Mouse (Mus musculus) lung, embryonic 14.5 days (tissue): ENCODE data around the gene Fn1. TPM values are rescaled to one million over a fixed set of nuclear protein-coding genes. Genes with fewer than 3 reads are reported as not detected.

ENCODE experiments used
- ATAC-seq: fragments of 200-750 bp; cut with Nextera tagmentation; 2 replicates; pipeline ENCODE4 v1.8.0; 2017; ENCODE audit warnings: mild to moderate bottlenecking, moderate TSS enrichment, moderate library complexity; ENCODE audit not compliant: insufficient read depth
- DNase-seq: peaks from one replicate; pipeline ENCODE4 v3.0.0-alpha.2; 2015
- H3K27ac ChIP-seq: fragments of 300-500 bp; sonication (generic); 2 replicates; pipeline ENCODE4 v1.5.1; 2014; ENCODE audit warnings: low read depth, mild to moderate bottlenecking, moderate library complexity
- H3K27me3 ChIP-seq: fragments of 300-500 bp; sonication (generic); 2 replicates; pipeline ENCODE4 v1.6.1; 2014; ENCODE audit warnings: low read length, control low read depth; ENCODE audit not compliant: insufficient read depth
- H3K36me3 ChIP-seq: fragments of 300-500 bp; sonication (generic); 2 replicates; pipeline ENCODE4 v1.6.1; 2014; ENCODE audit warnings: control low read depth; ENCODE audit not compliant: insufficient read depth
- H3K4me1 ChIP-seq: fragments of 300-500 bp; sonication (generic); 2 replicates; pipeline ENCODE4 v1.6.1; 2014; ENCODE audit warnings: antibody characterized with exemption, control low read depth; ENCODE audit not compliant: insufficient read depth
- H3K4me2 ChIP-seq: fragments of 300-500 bp; sonication (generic); 2 replicates; pipeline ENCODE4 v1.6.1; 2014; ENCODE audit warnings: mild to moderate bottlenecking
- H3K4me3 ChIP-seq: fragments of 300-500 bp; sonication (generic); 2 replicates; pipeline ENCODE4 v1.5.1; 2014; ENCODE audit warnings: low read depth, low read length
- H3K9ac ChIP-seq: fragments of 300-500 bp; sonication (generic); 2 replicates; pipeline ENCODE4 v1.6.1; 2014
- H3K9me3 ChIP-seq: fragments of 300-500 bp; sonication (generic); 2 replicates; pipeline ENCODE4 v1.6.1; 2016; ENCODE audit warnings: low read depth, low read length, control low read depth
- CTCF ChIP-seq: IDR thresholded peaks from 2 replicates; pipeline ENCODE4 v1.5.1; 2016; ENCODE audit warnings: antibody characterized with exemption, low read depth
- WGBS: fragments of 180-500 bp; shearing (Covaris S2); extraction: QIAGEN DNeasy Blood & Tissue Kit; methylation state at CpG from one replicate; pipeline ENCODE4 v1.1.7; 2014; 5-methylcytosine and 5-hydroxymethylcytosine counted together
- polyA plus RNA-seq: library from polyadenylated mRNA; unstranded; fragments of >200 nt; fragmentation: Nextera tagmentation; extraction: Ambion mirVana; gene quantifications from 2 replicates; pipeline ENCODE4 v1.2.1, GENCODE M21; 2014

The Fn1 gene
- polyA plus RNA-seq, 1 experiment from 2014 or later = 156 TPM

GRCm38 (mm10) chr1:71606600-71607325 is 46.2 kb downstream of the Fn1 start:
- Histone ChIP-seq H3K27me3 (no peaks in the 10 kb centered on the region), H3K27ac (no peak overlapping the region), H3K36me3 (peaks cover 94% of the 10 kb centered on the region), H3K4me2 (no peak overlapping the region), H3K4me3 (no peak overlapping the region), H3K9ac (no peak overlapping the region), H3K9me3 (no peaks in the 10 kb centered on the region), H3K4me1 (no peaks in the 10 kb centered on the region)
- TF ChIP-seq CTCF = no peak
- ATAC-seq (no peak), DNase-seq (no peak)
- WGBS = 91% methylated on average over 8 of the region's 8 CpGs

GRCm38 (mm10) chr1:71605751-71606150 is 47.2 kb downstream of the Fn1 start:
- no peaks in the 10 kb centered on the region for H3K4me1 ChIP-seq
- DNase-seq (no peak), ATAC-seq (no peak)
- H3K27me3 ChIP-seq = no peaks in the 10 kb centered on the region
- peaks cover 94% of the 10 kb centered on the region for H3K36me3 ChIP-seq
- no peak for TF ChIP-seq CTCF
- H3K27ac ChIP-seq = no peak overlapping the region
- H3K9ac ChIP-seq = no peak overlapping the region
- WGBS = 82% methylated on average over 2 of the region's 2 CpGs
- H3K9me3 ChIP-seq = no peaks in the 10 kb centered on the region
- H3K4me3 ChIP-seq = no peak overlapping the region
- no peak overlapping the region for H3K4me2 ChIP-seq

- H3K36me3 ChIP-seq = peaks cover 95% of the 10 kb centered on the region
- no peak; the same call in 1 of the 2 replicates for ATAC-seq
- 75% methylated on average over 4 of the region's 4 CpGs for WGBS
- H3K4me1 ChIP-seq = no peaks in the 10 kb centered on the region
- no peak overlapping the region for H3K9ac ChIP-seq
- H3K27me3 ChIP-seq = no peaks in the 10 kb centered on the region
- no peak for TF ChIP-seq CTCF
- DNase-seq = peak; percentile 38
- no peak overlapping the region for H3K4me3 ChIP-seq
- H3K27ac ChIP-seq = no peak overlapping the region
- H3K4me2 ChIP-seq = no peak overlapping the region
- H3K9me3 ChIP-seq = no peaks in the 10 kb centered on the region
These were observed 57.6 kb downstream of the Fn1 start for GRCm38 (mm10) chr1:71595365-71595764.

GRCm38 (mm10) chr1:71594268-71594667 is 58.7 kb downstream of the Fn1 start:
- no peak overlapping the region for H3K27ac ChIP-seq
- no peaks in the 10 kb centered on the region for H3K27me3 ChIP-seq
- DNase-seq = no peak
- no peak overlapping the region for H3K4me2 ChIP-seq
- no peak overlapping the region for H3K9ac ChIP-seq
- peaks cover 95% of the 10 kb centered on the region for H3K36me3 ChIP-seq
- H3K9me3 ChIP-seq = no peaks in the 10 kb centered on the region
- ATAC-seq = no peak
- no peak for TF ChIP-seq CTCF
- 94% methylated on average over 2 of the region's 2 CpGs for WGBS
- no peak overlapping the region for H3K4me3 ChIP-seq
- H3K4me1 ChIP-seq = no peaks in the 10 kb centered on the region

GRCm38 (mm10) chr1:71593184-71593583 is 59.8 kb downstream of the Fn1 start:
- DNase-seq = no peak
- TF ChIP-seq CTCF = no peak
- Histone ChIP-seq H3K9ac (no peak overlapping the region), H3K27me3 (no peaks in the 10 kb centered on the region), H3K36me3 (peaks cover 94% of the 10 kb centered on the region), H3K4me3 (no peak overlapping the region), H3K4me1 (no peaks in the 10 kb centered on the region), H3K27ac (no peak overlapping the region), H3K4me2 (no peak overlapping the region), H3K9me3 (no peaks in the 10 kb centered on the region)
- no peak for ATAC-seq
- 86% methylated on average over 9 of the region's 9 CpGs for WGBS

GRCm38 (mm10) chr1:71590038-71590437 is 63.0 kb downstream of the Fn1 start:
- 95% methylated on average over 11 of the region's 11 CpGs for WGBS
- Histone ChIP-seq H3K36me3 (peaks cover 96% of the 10 kb centered on the region), H3K9me3 (no peaks in the 10 kb centered on the region), H3K27me3 (no peaks in the 10 kb centered on the region), H3K4me3 (no peak overlapping the region), H3K27ac (no peak overlapping the region), H3K4me1 (no peaks in the 10 kb centered on the region), H3K9ac (no peak overlapping the region), H3K4me2 (no peak overlapping the region)
- no peak for TF ChIP-seq CTCF
- ATAC-seq = no peak
- DNase-seq = no peak

- 81% methylated on average over 7 of the region's 7 CpGs for WGBS
These were observed 66.3 kb downstream of the Fn1 start for GRCm38 (mm10) chr1:71586658-71587057.

GRCm38 (mm10) chr1:71583900-71584299 is 69.1 kb downstream of the Fn1 start:
- H3K4me3 ChIP-seq = no peak overlapping the region
- no peak for TF ChIP-seq CTCF
- ATAC-seq (no peak), DNase-seq (no peak)
- no peaks in the 10 kb centered on the region for H3K9me3 ChIP-seq
- H3K4me2 ChIP-seq = no peak overlapping the region
- H3K27me3 ChIP-seq = no peaks in the 10 kb centered on the region
- H3K36me3 ChIP-seq = peaks cover 64% of the 10 kb centered on the region
- WGBS = 75% methylated on average over 7 of the region's 7 CpGs
- no peaks in the 10 kb centered on the region for H3K4me1 ChIP-seq
- no peak overlapping the region for H3K27ac ChIP-seq
- no peak overlapping the region for H3K9ac ChIP-seq

More at GRCm38 (mm10) chr1:71586658-71587057, 66.3 kb downstream of the Fn1 start:
- no peaks in the 10 kb centered on the region for H3K4me1 ChIP-seq
- no peaks in the 10 kb centered on the region for H3K27me3 ChIP-seq
- no peaks in the 10 kb centered on the region for H3K9me3 ChIP-seq
- DNase-seq (no peak), ATAC-seq (no peak)
- no peak overlapping the region for H3K4me2 ChIP-seq
- H3K9ac ChIP-seq = no peak overlapping the region
- TF ChIP-seq CTCF = no peak
- peaks cover 70% of the 10 kb centered on the region for H3K36me3 ChIP-seq
- no peak overlapping the region for H3K27ac ChIP-seq
- no peak overlapping the region for H3K4me3 ChIP-seq
